Mouse (Mus musculus): ENCODE measurements around the gene Lrmda. TPM values are rescaled to one million over a fixed set of nuclear protein-coding genes. Genes with fewer than 3 reads are reported as not detected.

The Lrmda gene
- polyA plus RNA-seq, 1 experiment, result not detected

GRCm38 (mm10) chr14:21986733-21987659 lies 32.5 kb upstream of the Lrmda start:
- TF ChIP-seq CTCF (IDR thresholded peaks at IDR 0.05; ENCODE audit: borderline replicate concordance, extremely low read depth, insufficient read depth, insufficient read length) (no peak), POLR2A (IDR thresholded peaks at IDR 0.05; ENCODE audit: borderline replicate concordance, extremely low read depth, insufficient read depth, insufficient read length, poor library complexity, severe bottlenecking) (no peak)
- peak; percentile 52 for DNase-seq (ENCODE audit: low read depth)

DNA sequence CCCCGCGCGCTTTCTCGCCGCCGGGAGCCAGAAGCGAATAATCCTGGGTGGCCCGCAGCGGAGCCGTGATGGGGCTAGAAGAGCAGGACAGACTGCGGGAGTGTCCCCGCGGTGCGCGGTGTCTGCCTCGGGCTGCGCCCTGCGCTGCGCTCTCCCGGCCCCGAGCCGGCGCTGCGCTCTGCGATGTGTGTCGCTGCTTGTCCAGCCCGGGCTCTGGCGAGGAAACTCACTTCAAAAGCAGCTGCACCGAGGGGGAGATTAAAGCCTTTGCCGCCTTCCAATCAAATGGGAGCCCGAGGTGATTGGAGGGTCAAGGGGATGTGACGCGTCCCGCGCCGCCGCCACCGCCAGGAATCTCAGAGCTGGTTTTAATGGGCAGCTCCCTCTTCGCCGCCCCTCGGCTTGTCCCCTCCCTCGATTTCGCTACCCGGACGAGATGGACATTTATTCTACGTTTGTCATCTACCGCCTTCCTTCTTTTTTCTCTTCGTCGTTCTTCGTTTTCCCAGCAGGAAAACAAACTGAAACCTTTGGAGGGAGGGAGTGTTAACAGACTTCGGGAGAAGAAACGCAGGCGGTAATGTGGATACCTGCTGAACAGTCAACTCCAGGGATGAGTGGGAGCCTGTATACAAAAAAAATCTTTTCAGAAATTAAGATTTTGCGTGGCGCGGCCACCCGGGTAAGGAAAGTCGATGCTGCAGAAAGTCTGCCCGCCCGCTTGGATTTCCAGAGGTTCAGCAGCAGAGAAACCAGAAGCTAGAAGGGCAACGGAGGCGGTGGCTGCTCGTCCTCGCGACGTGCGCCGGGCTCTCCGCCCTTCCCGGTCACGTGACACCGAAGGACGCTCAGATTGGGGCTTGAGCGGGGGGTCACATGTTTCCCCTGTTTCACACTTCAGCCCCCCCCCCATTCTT lies 31.6 kb upstream of the Lrmda start:
- DNase-seq (ENCODE audit: low read depth), result peak; percentile 99
- TF ChIP-seq CTCF (IDR thresholded peaks at IDR 0.05; ENCODE audit: borderline replicate concordance, extremely low read depth, insufficient read depth, insufficient read length) (no peak), POLR2A (IDR thresholded peaks at IDR 0.05; ENCODE audit: borderline replicate concordance, extremely low read depth, insufficient read depth, insufficient read length, poor library complexity, severe bottlenecking) (peak; percentile 77)

- no peak for TF ChIP-seq POLR2A (IDR thresholded peaks at IDR 0.05; ENCODE audit: borderline replicate concordance, extremely low read depth, insufficient read depth, insufficient read length, poor library complexity, severe bottlenecking)
- TF ChIP-seq CTCF (IDR thresholded peaks at IDR 0.05; ENCODE audit: borderline replicate concordance, extremely low read depth, insufficient read depth, insufficient read length), result no peak
- peak; percentile 53 for DNase-seq (ENCODE audit: low read depth)
Observed at GRCm38 (mm10) chr14:21988577-21989290, 30.8 kb upstream of the Lrmda start.

DNA sequence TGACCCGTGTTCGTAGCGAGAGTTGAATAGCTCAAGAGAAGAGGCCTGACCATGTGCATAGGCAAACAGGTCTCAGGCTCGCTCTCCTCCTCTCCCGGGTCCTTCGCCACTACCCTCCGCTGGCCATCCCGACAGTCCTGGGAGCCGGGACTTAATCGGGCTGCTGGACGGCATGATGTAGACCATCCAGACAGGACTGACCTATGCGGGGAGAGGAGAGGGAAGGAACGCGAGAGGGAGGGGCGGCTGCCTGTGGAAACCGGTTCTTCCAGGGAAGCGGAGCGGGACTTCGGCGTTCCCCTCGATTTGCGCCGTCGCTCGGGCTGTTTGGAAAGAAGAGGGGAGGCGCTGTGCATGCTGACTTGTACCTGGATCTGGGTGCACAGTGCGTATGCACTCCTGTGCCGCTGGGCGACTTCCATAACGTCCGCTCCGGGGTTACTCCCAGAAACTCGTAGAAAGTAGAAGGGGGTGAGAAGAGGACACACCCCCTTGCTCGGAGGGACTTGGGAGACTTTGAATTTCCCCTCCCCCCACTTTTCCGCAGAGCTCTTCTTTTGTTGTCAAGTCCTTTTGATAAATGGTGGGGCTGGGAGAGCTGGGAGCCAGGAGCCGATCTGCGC lies 30.1 kb upstream of the Lrmda start, which contains the start of gene Zfp503:
Gene Zfp503 (minus strand): TSS at position 311 of the 623 bp plus-strand sequence.
- TF ChIP-seq CTCF (IDR thresholded peaks at IDR 0.05; ENCODE audit: borderline replicate concordance, extremely low read depth, insufficient read depth, insufficient read length) (no peak), POLR2A (IDR thresholded peaks at IDR 0.05; ENCODE audit: borderline replicate concordance, extremely low read depth, insufficient read depth, insufficient read length, poor library complexity, severe bottlenecking) (no peak)
- DNase-seq (ENCODE audit: low read depth), result peak; percentile 83

GRCm38 (mm10) chr14:21990321-21991021 lies 29.0 kb upstream of the Lrmda start:
- DNase-seq (ENCODE audit: low read depth), result peak; percentile 60

DNA sequence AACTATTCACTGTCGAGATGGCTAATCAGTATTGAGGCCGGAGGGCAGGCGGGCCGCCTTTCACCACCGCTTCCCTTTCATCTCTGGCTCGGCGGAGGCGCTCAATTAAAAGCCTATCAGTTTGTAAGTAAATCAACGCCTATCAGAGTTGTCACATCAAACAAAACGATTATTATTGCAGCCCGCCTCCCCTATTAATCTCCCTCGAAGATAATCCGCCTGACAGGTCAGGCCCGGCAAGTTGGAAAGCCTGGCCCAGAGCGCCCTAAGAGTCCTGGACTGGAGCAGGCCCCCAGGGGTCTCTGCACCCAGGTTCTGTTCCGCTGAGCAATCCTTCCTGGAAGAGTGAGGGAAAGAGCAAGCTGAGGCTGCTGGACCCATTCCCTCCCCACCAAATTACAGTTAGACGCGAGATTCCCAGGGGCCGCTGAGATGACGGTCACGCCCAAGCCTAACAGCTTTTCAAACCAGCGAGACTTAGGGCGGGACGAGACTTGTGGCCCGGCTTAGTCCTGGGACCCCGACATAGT lies 28.2 kb upstream of the Lrmda start:
- DNase-seq (ENCODE audit: low read depth), result peak; percentile 84
- TF ChIP-seq CTCF (IDR thresholded peaks at IDR 0.05; ENCODE audit: borderline replicate concordance, extremely low read depth, insufficient read depth, insufficient read length), result no peak
- no peak for TF ChIP-seq POLR2A (IDR thresholded peaks at IDR 0.05; ENCODE audit: borderline replicate concordance, extremely low read depth, insufficient read depth, insufficient read length, poor library complexity, severe bottlenecking)

More at GRCm38 (mm10) chr14:21990321-21991021, 29.0 kb upstream of the Lrmda start:
- no peak for TF ChIP-seq CTCF (IDR thresholded peaks at IDR 0.05; ENCODE audit: borderline replicate concordance, extremely low read depth, insufficient read depth, insufficient read length)
- no peak for TF ChIP-seq POLR2A (IDR thresholded peaks at IDR 0.05; ENCODE audit: borderline replicate concordance, extremely low read depth, insufficient read depth, insufficient read length, poor library complexity, severe bottlenecking)

GRCm38 (mm10) chr14:21991856-21992255 lies 27.7 kb upstream of the Lrmda start:
- TF ChIP-seq CTCF (IDR thresholded peaks at IDR 0.05; ENCODE audit: borderline replicate concordance, extremely low read depth, insufficient read depth, insufficient read length), result no peak
- TF ChIP-seq POLR2A (IDR thresholded peaks at IDR 0.05; ENCODE audit: borderline replicate concordance, extremely low read depth, insufficient read depth, insufficient read length, poor library complexity, severe bottlenecking), result no peak
- DNase-seq (ENCODE audit: low read depth), result peak; percentile 48

DNA sequence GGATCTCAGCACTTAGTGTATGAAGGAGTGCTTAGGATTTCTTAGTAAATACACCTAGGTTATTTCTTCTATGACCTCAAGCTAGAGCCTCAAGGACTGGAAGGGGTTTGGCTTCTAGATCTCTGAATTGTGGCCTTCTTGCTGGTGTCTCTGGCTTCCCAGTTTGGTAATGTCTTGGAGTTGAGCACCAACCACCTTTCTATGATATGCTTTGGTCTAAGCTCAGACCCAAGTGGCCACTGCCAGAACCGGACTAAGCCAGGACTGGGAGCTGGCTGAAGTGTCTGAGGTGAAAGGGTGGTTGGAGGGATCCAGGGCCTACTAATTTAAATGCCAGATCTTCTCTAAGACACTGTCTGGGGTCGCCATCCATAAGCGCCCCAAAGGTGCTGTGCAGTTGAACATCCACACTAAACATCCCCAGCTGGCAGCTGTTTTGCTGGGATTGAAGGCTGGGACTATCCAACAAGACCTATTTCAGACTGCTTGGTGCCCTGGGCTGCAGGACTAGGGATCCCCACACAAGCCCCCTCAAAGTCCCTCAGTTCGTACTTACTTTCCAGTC lies 27.1 kb upstream of the Lrmda start:
- DNase-seq (ENCODE audit: low read depth), result peak; percentile 12
- TF ChIP-seq CTCF (IDR thresholded peaks at IDR 0.05; ENCODE audit: borderline replicate concordance, extremely low read depth, insufficient read depth, insufficient read length) (no peak), POLR2A (IDR thresholded peaks at IDR 0.05; ENCODE audit: borderline replicate concordance, extremely low read depth, insufficient read depth, insufficient read length, poor library complexity, severe bottlenecking) (no peak)
